In the genomic region with DNA sequence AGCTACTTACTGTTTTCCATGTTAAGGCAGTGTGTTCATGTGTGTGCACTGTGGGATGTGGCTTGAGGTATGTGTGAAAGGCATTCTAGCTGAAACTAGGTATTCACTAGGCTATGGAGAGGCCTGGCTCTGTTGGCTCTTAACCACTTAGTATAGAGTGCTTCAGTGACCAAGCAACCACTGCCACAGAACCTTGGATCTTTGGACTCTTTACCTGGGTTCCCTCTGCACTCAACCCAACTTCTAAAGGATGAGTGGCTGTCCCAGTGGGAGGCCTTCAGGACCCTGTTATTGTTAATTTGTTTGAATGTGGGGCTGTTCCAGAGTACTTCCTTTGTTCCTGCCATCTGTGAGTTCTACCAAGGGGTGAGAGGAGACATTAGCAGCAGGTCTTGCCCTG, we compare ENCODE assay signal across 12 mouse cellular contexts. TPM values are rescaled to one million over a fixed set of nuclear protein-coding genes. Genes with fewer than 3 reads are reported as not detected.
"Had no signal": no experiment of that assay in that cellular context is flagged by ENCODE, and none has a peak within 500 bp of the region (broad histone marks: within the 10 kb centered on the region; RNA-seq: fewer than 3 reads in every experiment).

No protein-coding gene starts in this region.

- ATAC-seq: inflammation-experienced regulatory T-cells, adult 6 months had no signal

- H3K4me2 ChIP-seq: limb, embryonic 12.5 days; limb, embryonic 15.5 days; liver, embryonic 15.5 days; midbrain, embryonic 12.5 days; neural tube, embryonic 13.5 days had no signal

- H3K4me3 ChIP-seq: limb, embryonic 12.5 days; limb, embryonic 15.5 days; liver, embryonic 15.5 days; midbrain, embryonic 12.5 days; myocyte; neural tube, embryonic 13.5 days had no signal

- H3K27me3 ChIP-seq: limb, embryonic 12.5 days; limb, embryonic 15.5 days; liver, embryonic 15.5 days; midbrain, embryonic 12.5 days; neural tube, embryonic 13.5 days had no signal

- H3K9ac ChIP-seq: limb, embryonic 12.5 days; limb, embryonic 15.5 days; liver, embryonic 15.5 days; midbrain, embryonic 12.5 days; neural tube, embryonic 13.5 days had no signal

- H3K9me3 ChIP-seq: limb, embryonic 12.5 days; limb, embryonic 15.5 days; liver, embryonic 15.5 days; midbrain, embryonic 12.5 days; neural tube, embryonic 13.5 days had no signal

- H3K4me1 ChIP-seq: limb, embryonic 12.5 days; limb, embryonic 15.5 days; midbrain, embryonic 12.5 days; neural tube, embryonic 13.5 days had no signal

- DNase-seq: lung, adult 2 months; thymus, adult 18-20 months; thymus, postnatal 36 days had no signal

- H3K36me3 ChIP-seq: limb, embryonic 12.5 days; limb, embryonic 15.5 days; midbrain, embryonic 12.5 days; neural tube, embryonic 13.5 days had no signal

- H3K27ac ChIP-seq: kidney, postnatal 0 days; limb, embryonic 12.5 days; limb, embryonic 15.5 days; midbrain, embryonic 12.5 days; neural tube, embryonic 13.5 days had no signal

RNA-seq across cellular contexts. Expression of a gene that starts 17.3 kb away (rescaled TPM):
- polyA plus RNA-seq: inflammation-experienced regulatory T-cells, adult 6 months; limb, embryonic 12.5 days; midbrain, embryonic 12.5 days; midbrain, embryonic 16.5 days; neural tube, embryonic 13.5 days had no signal
